Mouse (Mus musculus) c-Kit-positive CD71-negative TER-119-negative erythroid progenitor cells, embryonic 14.5 days (primary cell): ENCODE data around the gene Grin2a.

Experiments
- DNase-seq: peaks from one replicate; pipeline ENCODE4 v3.0.0-alpha.2; 2013; ENCODE audit warnings: low read depth

The Grin2a gene

DNA sequence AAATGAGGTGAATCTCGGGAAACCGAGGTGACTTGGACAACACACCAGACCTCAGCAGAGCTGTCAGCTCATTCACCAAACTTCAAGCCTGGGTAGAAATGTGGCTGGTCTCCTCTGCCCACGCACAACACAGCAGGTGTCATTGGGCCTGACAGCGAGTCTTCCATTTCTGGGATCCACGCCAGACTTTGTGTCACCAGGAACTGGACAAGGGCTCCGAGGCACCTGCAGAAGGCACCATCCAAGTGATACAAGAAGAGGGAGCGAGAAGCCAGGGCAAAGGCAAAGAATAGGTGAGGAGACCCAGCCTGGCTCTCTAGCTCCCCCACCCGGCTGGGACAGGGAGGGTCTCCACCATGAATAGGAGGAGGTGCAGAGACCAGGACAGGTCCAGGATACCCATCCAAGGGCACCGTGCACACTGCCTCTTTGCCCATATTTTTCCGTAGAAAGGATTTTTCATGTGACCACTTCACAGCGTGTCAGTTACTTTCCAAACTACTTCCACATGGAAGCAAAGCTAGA is 244.3 kb downstream of the Grin2a start:
- no peak for DNase-seq

DNA sequence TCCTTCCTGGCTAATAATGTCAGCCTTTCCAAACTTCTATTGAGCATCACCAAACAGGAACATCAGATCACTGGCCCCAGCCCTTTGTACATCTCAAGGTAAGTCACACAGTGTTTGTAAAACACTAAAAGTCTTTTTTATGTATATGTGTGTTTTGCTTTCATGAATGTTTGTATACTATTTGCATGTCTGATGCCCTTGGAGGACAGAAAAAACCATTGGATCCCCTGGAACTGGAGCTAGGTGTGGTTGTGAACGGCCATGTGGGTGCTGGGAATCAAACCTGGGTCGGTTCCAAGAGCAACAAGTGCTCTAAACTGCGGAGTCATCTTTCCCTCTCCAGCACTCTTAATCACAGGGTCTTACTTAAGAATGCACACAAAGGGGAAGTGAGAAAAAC is 245.7 kb downstream of the Grin2a start:
- no peak for DNase-seq

DNA sequence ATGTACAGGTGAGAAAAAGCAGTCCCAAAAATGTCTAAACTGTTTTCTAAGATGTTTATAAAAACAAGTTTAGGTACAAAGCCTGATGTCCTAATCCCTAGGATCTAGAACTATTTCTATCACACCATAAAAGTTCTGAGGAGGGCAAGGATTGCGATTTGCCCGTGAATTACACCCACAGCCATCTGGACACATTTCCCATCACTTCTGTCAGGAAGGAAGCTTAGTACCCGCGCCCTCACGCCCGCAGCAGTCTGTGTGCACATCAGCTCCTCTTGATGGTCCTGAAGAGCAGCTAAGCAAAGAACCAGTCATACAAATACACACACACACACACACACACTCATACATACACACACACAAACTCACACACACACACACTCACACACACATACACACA is 252.9 kb downstream of the Grin2a start:
- DNase-seq: no peak

DNA sequence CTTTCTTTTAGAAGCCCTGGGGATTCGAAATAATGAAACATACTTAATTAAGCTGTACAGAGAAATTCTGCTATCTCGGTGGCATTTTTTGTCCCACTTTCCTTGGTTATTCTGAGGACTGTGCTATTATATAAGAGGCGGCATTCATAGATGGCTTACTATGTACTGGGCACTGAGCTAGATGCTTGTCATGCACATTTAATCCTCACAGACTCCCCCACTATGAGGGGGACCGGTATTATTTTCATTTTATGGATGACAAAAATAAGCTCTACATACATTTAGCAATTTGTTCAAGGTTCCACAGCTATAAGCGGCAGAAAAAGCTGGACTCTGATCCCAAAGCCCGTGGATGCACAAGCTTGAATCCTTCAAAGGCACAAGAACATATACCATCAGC is 256.7 kb downstream of the Grin2a start:
- DNase-seq: no peak

DNA sequence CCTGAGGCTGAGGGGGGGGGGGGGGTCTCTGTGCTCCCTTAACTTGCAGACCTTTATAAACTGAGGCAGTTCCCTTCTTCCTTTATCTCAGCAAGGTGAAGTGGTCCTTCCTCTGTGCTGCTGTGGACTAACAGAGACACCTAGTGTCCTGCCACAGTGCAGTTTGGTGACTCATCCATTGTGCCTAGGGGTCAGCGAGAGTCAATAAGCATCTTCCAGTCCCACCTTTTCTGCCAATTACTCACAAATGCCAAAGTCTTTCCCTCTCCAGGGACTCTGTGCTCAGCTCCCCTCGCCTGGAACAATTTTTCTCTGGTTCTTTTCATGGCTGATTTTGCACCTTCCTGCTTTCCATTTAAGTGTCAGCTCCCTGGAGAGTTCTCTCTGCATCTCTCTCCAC is 258.2 kb downstream of the Grin2a start:
- no peak for DNase-seq

DNA sequence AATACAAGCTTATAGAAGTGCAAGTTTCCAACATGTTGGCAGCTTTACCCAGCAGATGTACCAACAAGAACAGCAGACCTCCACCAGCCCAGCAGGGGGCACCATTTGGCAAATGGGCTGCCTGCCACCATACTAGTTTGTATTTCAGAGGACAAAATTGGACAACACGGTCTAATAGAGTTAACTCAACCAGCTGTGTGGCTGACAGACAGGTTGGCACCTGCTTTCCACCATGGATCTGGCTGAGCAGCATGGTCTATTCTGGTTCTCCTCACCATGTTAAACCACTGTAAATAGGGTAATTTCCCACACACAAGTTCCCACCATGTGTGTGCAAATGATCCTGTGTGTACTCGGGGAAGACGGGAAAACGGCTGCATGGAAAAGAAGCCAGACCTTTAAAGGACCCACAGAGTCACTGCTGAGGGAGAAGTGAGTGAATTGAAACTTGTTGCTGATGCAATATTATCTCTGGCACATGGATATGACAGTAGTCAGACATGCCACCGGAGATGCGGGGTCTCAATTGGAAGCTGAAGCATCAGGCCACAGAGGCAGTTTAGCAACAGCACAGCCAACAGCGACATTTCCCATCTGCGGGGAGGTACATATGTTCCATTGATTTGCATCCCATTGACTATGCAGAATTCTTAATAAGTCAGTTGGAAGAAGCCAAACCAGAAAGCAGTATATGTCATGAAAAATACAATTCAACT is 259.8 kb downstream of the Grin2a start:
- no peak for DNase-seq

DNA sequence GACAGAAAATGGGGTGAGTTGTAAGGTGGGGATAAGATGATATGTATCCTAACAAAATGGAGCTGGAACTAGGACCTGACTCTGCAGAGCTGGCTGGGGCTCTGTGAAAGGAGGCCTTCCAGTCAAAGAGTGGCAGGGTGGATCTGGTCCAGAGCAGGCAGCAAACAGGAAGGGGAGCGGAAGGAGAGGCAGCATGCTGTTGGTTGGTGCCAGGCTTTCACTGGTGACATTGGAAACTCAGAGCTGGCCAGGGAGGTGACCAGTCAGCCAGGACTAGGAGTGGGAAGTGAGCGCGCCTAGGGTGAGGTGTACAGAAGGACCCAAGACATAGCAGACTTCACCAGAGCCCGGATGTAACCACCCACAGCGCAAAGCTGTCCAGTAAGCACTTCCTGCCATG is 267.8 kb downstream of the Grin2a start:
- no peak for DNase-seq

DNA sequence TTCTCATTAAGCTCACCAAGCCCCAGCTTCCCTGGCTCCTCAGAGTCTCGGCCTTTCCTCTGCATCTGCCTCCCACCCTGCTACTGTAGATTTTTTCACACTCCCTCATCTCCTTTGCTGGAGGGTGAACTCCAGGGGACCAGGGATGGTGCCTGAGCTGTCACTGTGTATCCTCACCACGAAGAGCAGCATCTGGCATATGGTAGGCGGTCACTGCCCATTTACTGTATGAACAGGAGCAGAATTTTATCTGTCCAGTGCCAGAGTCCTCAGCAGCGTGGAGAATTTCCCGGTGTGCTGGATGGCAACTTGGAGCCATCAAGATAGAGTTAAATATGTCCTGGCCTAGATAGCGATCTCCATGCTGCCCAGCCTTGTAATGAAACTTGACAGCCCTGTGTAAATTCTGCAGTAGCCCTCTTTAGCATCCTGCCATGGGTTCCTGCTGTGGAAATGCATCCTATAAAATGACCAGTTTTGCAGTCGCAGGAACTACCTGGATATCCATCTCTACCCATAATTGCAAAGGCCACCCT is 269.7 kb downstream of the Grin2a start:
- no peak for DNase-seq

DNA sequence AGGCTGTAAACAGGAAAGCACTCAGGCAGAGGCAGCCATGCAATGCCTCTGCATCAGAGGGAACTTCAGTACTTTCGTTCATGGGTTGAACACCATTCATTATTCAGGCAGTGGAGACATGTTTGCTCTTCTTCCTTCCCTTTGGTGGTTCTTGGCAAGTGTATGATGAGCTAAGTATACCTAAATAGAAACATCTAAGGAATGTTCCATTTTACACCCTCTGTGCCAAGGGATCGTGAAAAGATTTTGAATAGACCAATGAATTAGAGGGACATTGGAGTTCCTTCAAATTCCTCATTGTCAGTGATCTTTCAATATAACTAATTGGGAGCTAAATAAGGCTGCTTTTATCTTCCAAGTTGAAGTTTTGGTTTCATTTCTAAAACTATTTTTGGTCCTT is 284.0 kb downstream of the Grin2a start:
- no peak for DNase-seq

DNA sequence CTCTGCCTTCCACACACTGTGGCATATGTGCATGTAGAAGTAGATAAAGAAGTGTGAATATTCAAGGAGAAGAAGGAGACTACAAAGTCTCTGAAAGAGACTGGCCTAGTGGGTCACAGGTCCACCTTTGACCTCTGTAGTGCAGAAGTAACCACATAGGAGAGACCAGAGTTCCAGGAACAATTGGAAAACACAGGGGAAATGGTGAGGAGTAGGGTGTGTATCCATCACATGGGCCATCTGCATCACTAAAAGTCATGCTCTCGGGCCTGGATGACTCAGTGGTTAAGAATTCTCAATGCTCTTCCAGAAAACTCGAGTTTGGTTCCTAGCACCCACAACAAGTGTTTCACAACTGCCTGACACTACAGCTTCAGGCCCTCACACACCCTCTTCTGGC is 285.4 kb downstream of the Grin2a start:
- DNase-seq: no peak

DNA sequence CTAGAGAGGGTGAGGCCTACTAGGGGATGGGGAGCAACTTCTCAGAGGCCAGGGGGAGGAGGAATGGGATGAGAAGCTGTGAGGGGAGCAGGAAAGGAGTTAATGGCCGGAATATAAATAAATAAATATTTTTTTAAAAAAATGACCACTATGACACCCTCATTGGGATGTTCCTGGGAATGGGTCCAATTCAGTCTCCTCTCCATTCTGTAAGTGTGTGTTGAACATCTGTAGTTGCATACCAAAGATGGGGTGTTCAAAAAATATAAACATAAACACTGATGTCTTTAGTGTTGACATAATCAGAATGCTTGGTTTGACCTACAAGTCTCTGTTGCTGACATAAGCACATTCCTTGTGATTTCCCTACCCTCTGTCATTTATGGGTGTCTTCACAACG is 298.2 kb downstream of the Grin2a start:
- DNase-seq: no peak

DNA sequence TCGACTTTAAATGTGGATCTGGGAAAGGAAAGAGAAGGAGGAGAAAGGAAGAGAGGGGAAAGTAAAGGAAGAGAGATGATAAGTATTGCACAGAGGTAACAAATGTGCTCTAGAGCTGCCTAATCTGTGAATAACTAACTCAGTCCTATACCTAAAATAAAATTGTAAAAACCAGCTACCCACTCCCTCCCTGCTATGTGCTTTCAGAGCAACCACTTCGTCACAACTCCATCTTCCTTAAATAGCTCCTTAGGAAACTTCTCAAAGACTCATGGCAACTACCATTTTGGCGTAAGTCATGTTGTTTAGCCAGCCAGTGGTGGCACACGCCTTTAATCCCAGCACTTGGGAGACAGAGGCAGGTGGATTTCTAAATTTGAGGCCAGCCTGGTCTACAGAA is 301.3 kb downstream of the Grin2a start:
- no peak for DNase-seq

DNA sequence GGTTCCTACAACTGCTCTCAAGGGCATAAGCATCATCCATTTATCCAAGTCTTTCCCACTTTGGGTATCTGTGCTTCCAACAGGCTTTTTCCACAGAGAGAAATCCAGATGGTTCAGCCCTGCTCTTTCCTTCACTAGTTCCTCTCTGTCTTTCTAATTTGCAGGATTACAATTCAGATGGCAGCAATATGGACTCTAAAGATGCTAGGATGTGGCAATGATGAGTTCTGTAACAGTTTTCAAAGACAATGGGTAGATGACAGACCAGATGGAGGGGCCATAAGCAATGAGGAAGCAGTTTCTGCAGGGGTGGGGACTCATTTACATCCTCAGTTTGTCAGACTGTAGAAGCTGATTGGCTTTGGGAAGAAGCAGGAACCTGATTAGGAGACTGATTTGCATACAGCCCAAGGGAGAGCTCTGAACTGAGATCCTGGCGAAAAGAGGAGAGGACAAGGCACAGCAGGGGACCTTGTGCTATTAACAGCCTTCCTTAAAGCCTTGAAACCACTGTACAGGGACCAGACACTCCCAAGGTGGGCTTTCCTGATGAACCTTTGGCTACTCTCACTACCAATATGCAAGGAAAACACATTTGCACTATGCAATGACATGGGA is 306.7 kb downstream of the Grin2a start:
- DNase-seq: no peak

DNA sequence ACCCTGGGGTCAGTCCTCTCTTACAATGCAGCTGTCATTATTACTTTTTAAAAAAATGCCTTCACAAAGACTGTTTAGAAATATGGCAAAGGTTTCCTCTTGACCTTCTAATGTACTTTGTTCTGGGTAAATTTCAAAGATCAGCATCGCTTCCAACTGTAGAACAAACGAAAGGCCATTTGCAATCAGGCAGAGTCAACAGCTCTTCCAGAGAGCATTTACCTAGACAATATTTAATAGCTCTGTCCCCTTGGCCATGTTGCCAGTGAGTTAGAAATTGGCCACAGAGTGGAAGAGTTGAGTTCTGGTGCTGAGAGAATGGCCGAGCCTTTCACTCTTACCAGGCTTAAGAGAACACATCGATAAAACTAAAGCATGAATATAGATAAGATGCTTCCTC is 314.8 kb downstream of the Grin2a start:
- no peak for DNase-seq

DNA sequence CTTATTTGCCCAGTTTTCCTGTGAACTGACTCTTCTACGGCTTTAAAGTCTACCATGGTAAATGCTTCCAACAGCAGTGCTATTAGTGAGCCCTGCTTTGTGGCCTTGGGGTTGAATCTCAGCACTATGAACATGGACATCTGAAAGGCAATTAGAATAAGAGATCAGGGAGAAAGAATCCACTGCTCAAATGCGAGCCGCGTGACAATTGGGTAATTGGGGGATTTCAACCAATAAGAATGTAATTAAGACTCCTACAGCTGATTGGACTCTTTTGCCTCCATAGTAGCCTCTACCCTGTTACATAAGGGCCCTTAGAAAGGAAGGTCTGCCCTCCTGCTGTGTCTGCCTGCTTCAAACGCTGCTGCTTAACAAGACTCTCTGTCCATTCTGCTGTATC is 315.4 kb downstream of the Grin2a start:
- no peak for DNase-seq

DNA sequence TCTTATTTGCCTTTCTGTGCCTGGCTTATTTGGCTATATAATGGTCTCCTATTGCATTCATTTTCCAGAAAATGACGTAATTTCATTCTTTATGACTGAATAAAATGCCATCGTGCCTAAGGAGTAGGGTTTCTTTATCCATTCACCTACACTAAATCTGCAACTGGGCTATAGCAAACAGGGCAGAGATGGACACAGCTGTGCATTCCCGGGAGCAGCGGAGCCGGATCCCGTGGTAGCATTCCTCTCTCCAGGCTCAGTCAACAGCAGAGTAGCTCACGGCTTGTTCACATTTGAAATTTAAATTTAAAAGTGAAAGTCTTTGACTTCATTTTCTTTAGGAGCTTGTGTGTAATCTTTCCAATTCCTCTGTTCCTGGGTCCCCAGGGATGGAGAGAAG is 316.6 kb downstream of the Grin2a start:
- DNase-seq: no peak

DNA sequence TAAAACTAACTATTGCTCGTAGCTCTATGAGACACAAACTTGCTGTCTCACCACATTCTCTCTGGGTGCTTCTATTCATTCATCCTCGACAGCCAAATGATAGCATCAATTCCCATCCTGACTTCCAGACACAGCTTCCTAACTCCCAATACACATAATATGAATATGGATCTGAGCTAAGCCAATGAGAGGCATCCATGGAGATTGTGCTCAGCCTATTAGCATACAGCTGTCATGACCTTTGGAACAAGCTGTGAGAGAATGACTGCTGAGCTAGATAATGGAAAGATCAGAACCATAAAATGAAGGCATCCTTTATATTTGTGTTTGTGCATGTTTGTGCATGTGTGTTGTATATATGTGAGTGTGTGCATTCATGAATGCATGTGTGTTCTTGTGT is 323.0 kb downstream of the Grin2a start:
- no peak for DNase-seq

DNA sequence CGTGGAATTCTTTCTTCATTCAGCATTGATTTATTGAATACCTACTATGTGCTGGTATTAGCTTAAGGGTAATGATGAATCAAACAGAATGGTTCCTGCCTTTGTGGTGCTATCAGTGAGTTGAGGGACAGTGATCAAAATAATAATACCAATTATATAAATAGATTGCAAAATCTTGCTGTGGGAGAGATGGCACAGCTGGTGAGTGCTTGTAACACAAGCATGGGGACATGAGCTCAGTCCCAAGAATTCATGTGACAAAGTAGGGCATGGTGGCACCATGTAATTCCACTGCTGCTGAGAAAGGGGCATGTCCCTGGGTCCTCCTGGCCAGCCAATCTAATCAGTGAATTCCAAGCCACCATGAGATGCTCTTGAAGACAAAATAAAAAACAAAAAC is 324.1 kb downstream of the Grin2a start:
- no peak for DNase-seq

DNA sequence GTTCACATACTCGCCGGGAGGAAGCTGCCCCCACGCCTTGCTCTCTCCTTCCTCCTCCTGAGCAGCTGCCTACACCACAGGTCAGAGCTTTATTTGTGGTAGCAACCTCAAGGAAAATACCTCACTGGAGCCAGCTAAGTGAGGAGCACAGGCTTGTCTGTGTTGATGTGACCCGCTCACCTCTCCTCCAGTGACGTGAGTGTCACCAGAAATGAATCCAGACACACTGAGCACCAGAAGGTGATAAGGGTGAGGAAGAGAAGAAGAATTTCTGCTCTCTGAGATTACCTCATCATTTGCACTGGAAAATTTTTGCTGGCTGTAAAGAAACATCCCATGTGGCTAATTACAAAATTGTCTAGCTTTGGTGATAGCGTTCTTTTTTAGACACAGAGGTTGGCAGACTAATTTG is 324.6 kb downstream of the Grin2a start:
- DNase-seq: no peak

DNA sequence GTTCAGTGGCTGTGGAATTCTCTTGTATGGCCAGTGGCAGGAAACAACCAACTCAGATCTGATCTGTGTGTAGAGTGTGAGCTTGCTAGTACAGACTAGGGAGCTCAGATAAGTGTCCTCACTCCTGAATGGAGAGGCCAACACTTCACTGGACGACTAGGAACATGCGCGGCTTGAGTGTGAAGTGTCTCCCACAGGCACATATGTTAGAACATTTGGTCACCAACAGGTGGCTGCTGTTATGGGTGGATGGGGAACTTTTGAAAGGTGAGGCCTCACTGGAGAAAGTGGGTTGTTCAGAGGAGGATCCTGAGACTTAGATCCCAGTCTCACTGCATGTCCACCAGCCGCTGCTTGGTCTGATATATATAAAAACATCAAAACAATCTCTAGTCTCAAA is 329.5 kb downstream of the Grin2a start:
- DNase-seq: no peak

DNA sequence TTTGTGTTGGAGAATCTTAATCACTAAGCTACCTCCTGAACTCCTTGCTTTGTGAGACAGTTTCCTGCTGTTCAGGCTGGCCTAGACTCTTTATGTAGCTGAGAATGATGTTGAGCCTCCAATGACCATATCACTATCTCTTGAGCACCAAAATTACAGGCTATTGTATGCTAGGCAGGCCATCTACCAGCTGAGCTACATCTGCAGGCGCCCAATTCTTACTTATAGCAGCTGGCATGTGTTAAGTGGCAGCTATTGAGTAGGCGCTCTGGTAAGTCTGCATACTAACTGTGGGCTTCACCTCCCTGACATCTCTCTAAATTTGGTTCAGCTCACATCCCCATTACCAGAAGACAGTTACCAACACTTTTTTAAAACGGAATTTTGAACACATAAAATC is 331.3 kb downstream of the Grin2a start:
- DNase-seq: no peak

DNA sequence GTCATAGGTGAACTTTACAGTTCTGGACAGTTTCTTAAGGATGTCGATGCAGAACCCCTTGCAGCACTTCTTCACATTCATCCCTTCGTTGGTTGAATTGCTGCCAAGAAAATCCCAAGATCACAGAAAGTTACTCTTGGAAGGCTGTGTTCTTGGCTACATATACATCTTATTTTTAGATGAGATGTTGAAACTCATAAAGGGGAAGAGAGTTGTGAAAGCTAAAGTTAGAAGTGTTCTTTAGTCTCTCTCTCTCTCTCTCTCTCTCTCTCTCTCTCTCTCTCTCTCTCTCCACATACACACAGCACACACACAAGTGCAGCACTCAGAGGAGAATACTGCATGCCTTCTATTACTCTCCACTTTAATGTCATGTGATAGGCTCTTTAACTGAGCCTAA is 331.9 kb downstream of the Grin2a start:
- DNase-seq: no peak

DNA sequence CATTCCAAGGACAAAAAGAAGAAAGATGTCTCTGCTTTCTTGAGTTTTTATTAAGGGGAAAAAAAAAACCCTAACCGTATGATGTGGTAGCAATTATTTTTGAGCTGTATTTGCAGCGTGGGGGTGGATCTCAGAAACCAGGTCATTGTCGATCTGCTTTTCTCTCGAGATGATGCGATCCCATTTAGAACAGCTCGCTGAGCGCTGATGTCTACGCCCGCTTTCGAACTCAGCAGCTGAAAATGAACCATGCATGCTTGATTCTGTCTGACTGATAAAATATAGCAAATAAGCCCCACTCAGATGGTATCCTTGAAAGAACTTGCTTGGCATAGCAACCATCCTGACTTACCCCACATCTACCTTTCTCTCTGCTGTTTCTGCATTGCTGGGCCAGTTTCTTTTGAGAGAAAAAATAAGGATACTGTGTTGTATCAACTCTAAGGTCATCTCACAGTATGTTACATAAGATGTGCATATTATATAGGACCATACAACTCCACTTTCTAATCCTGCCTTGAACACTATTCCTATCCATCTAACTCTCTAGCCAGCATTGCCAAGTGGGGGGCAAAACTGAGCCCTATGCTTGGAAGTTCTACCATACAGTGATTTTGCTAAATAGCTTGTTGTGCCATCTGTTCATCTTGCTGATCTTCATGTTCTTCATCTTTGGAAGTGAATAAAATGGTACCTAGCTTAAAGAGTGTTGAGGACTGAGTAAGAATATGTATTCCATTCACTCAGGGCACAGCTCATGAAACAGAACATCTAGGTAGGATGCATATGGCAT is 369.5 kb downstream of the Grin2a start:
- no peak for DNase-seq
